Mouse (Mus musculus): ENCODE measurements at regions not wholly inside any gene's neighbourhood (a gene's known extent, or its start where the extent isn't known, plus 50 kb on each side); places are given as distances from the start of the nearest gene placed in this dataset.

DNA sequence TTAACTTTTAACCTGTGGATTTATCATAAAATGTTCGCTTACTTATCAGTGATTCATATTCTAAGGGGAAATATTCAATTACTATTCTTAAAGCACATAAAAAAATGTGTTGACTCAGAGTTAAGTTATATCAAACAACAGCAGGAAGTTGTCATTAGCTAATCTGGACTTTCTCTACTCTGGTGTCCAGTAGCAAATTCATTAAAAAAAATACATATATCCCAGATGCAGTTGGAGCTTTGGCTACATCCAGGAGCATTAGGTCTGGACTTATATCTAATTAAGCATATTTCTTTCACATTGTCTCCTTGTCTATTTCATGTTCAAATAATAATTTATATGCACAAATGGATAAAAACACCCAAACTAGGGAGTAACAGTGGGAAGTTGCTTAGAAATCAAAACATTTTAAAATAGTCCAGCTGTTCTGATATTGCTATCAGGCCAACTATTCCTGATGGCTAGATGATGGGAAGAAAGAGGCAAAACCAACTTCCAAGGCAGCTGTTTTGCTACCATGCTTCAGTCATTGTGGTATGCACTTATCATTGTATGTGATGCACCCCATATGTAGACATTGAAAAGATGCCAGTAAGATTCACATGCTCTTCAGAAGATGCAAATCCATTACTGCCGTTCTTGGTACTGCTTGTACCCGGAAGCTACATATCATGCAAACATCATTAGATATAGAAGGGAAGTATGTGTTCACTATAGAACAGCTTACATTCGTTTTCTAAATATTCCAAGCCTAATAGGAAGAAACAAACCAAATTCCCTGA lies 209.8 kb downstream of the 4933402N22Rik start:
- TF ChIP-seq EP300 (IDR thresholded peaks at IDR 0.05; ENCODE audit: low read depth) (no peak), CTCF (IDR thresholded peaks at IDR 0.05; ENCODE audit: low read depth) (no peak)
- H3K4me2 ChIP-seq (ENCODE audit: low read depth, low read length) = no peak overlapping the region
- H3K27me3 ChIP-seq (ENCODE audit: insufficient read depth, low read length) = no peaks in the 10 kb centered on the region
- 62% methylated on average over 4 of the region's 4 CpGs for WGBS (ENCODE audit: insufficient replicate concordance)
- ATAC-seq (no peak), DNase-seq (no peak)
- H3K9me3 ChIP-seq (ENCODE audit: low read length) = no peaks in the 10 kb centered on the region
- H3K4me3 ChIP-seq (ENCODE audit: low read depth, low read length) = no peak overlapping the region
- H3K27ac ChIP-seq (ENCODE audit: low read depth) = no peak overlapping the region
- H3K4me1 ChIP-seq (ENCODE audit: insufficient read depth) = no peaks in the 10 kb centered on the region
- H3K36me3 ChIP-seq (replicated peaks; ENCODE audit: insufficient read depth, low read length) = no peaks in the 10 kb centered on the region
- no peak overlapping the region for H3K9ac ChIP-seq (replicated peaks)

DNA sequence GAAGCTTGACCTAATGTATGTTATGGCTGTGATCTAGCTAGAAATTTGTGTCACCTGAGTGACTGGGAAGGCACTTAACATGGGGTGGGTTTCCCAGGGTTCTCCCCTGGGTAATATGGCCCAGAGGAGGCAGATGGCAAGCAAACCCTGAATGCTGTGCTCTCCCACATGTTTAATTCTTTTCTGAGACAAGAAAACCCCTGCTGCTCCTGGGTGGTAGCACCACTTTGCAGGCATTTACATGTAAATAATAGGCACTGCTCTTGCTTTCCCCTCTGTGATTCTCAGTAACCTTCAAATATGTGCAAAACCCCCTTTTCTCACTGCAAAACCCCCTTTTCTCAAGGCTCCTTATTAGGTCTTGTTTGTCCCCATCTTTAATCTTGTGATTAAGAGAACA lies 221.1 kb downstream of the 4933402N22Rik start:
- no peak for ATAC-seq
- H3K9ac ChIP-seq (replicated peaks) = no peak overlapping the region
- TF ChIP-seq CTCF (IDR thresholded peaks at IDR 0.05; ENCODE audit: low read depth) (no peak), EP300 (IDR thresholded peaks at IDR 0.05; ENCODE audit: low read depth) (no peak)
- H3K36me3 ChIP-seq (replicated peaks; ENCODE audit: insufficient read depth, low read length) = no peaks in the 10 kb centered on the region
- H3K9me3 ChIP-seq (ENCODE audit: low read length) = no peaks in the 10 kb centered on the region
- no peak for DNase-seq
- no peaks in the 10 kb centered on the region for H3K4me1 ChIP-seq (ENCODE audit: insufficient read depth)
- no peak overlapping the region for H3K4me2 ChIP-seq (ENCODE audit: low read depth, low read length)
- no peaks in the 10 kb centered on the region for H3K27me3 ChIP-seq (ENCODE audit: insufficient read depth, low read length)
- H3K27ac ChIP-seq (ENCODE audit: low read depth) = no peak overlapping the region
- no peak overlapping the region for H3K4me3 ChIP-seq (ENCODE audit: low read depth, low read length)

DNA sequence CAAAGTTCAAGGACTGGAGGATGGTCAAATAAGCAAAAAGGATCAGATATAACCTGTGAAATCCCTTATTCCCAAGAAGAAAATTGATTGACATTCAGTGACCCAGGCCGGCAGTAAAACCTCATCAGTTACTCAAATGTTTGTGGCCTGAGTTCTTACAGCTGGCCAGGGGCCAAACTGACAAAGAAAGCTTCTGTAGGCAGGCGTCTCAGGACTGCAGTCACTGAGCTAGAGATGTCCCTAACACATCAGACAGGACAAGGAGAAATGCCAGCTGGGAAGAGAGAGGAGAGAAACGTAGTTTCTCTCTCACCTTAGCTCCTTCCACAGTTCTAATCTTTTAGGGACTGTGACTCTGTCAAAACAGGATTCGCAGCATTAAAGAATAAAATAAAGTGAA lies 229.9 kb upstream of the Sema3d start:
- no peaks in the 10 kb centered on the region for H3K4me1 ChIP-seq (ENCODE audit: insufficient read depth)
- H3K27ac ChIP-seq (ENCODE audit: low read depth) = no peak overlapping the region
- no peak for ATAC-seq
- H3K4me3 ChIP-seq (ENCODE audit: low read depth, low read length) = no peak overlapping the region
- H3K4me2 ChIP-seq (ENCODE audit: low read depth, low read length) = no peak overlapping the region
- DNase-seq = no peak
- no peaks in the 10 kb centered on the region for H3K9me3 ChIP-seq (ENCODE audit: low read length)
- WGBS (ENCODE audit: insufficient replicate concordance) = 53% methylated on average over 4 of the region's 4 CpGs
- H3K36me3 ChIP-seq (replicated peaks; ENCODE audit: insufficient read depth, low read length) = no peaks in the 10 kb centered on the region
- no peaks in the 10 kb centered on the region for H3K27me3 ChIP-seq (ENCODE audit: insufficient read depth, low read length)
- TF ChIP-seq CTCF (IDR thresholded peaks at IDR 0.05; ENCODE audit: low read depth) (no peak), EP300 (IDR thresholded peaks at IDR 0.05; ENCODE audit: low read depth) (no peak)
- H3K9ac ChIP-seq (replicated peaks) = no peak overlapping the region

GRCm38 (mm10) chr5:12154551-12155091 lies 228.6 kb upstream of the Sema3d start:
- no peak overlapping the region for H3K4me2 ChIP-seq (ENCODE audit: low read depth, low read length)
- no peaks in the 10 kb centered on the region for H3K4me1 ChIP-seq (ENCODE audit: insufficient read depth)
- no peak overlapping the region for H3K4me3 ChIP-seq (ENCODE audit: low read depth, low read length)
- ATAC-seq (no peak), DNase-seq (no peak)
- no peak overlapping the region for H3K9ac ChIP-seq (replicated peaks)
- no peaks in the 10 kb centered on the region for H3K36me3 ChIP-seq (replicated peaks; ENCODE audit: insufficient read depth, low read length)
- H3K27me3 ChIP-seq (ENCODE audit: insufficient read depth, low read length) = no peaks in the 10 kb centered on the region
- H3K27ac ChIP-seq (ENCODE audit: low read depth) = no peak overlapping the region
- WGBS (ENCODE audit: insufficient replicate concordance) = 44% methylated on average over 3 of the region's 3 CpGs
- H3K9me3 ChIP-seq (ENCODE audit: low read length) = no peaks in the 10 kb centered on the region
- TF ChIP-seq CTCF (IDR thresholded peaks at IDR 0.05; ENCODE audit: low read depth) (no peak), EP300 (IDR thresholded peaks at IDR 0.05; ENCODE audit: low read depth) (no peak)

- Histone ChIP-seq H3K27ac (ENCODE audit: low read depth) (no peak overlapping the region), H3K9me3 (ENCODE audit: low read length) (no peaks in the 10 kb centered on the region), H3K4me3 (ENCODE audit: low read depth, low read length) (no peak overlapping the region), H3K9ac (replicated peaks) (no peak overlapping the region), H3K36me3 (replicated peaks; ENCODE audit: insufficient read depth, low read length) (no peaks in the 10 kb centered on the region), H3K4me1 (ENCODE audit: insufficient read depth) (no peaks in the 10 kb centered on the region), H3K4me2 (ENCODE audit: low read depth, low read length) (no peak overlapping the region), H3K27me3 (ENCODE audit: insufficient read depth, low read length) (no peaks in the 10 kb centered on the region)
- WGBS (ENCODE audit: insufficient replicate concordance) = 63% methylated on average over 1 of the region's 1 CpGs
- DNase-seq (no peak), ATAC-seq (no peak)
- TF ChIP-seq CTCF (IDR thresholded peaks at IDR 0.05; ENCODE audit: low read depth) = no peak
- TF ChIP-seq EP300 (IDR thresholded peaks at IDR 0.05; ENCODE audit: low read depth) = no peak
These were observed 191.5 kb upstream of the Sema3d start for GRCm38 (mm10) chr5:12191681-12192080.

DNA sequence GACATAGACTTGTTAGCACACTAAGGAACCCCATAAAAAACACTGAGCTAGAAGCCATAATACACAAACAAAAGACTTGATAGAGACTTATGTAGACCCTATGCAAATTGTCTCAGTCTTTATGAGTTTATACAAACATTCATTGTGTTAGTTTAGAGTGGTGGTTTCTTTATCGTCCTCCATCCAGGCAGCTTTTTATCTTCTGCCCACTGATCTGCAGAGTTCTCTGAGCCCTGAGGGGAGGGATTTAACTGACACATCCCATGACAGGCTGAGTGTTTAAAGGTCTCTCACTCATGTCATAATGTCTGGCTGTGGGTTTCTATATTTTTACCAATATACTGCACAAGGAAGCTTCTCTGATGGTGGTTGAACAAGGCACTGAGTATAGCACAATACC lies 175.7 kb upstream of the Sema3d start:
- no peak overlapping the region for H3K4me2 ChIP-seq (ENCODE audit: low read depth, low read length)
- no peaks in the 10 kb centered on the region for H3K9me3 ChIP-seq (ENCODE audit: low read length)
- no peaks in the 10 kb centered on the region for H3K36me3 ChIP-seq (replicated peaks; ENCODE audit: insufficient read depth, low read length)
- DNase-seq (no peak), ATAC-seq (no peak)
- no peaks in the 10 kb centered on the region for H3K27me3 ChIP-seq (ENCODE audit: insufficient read depth, low read length)
- WGBS (ENCODE audit: insufficient replicate concordance) = 59% methylated on average over 1 of the region's 1 CpGs
- H3K4me3 ChIP-seq (ENCODE audit: low read depth, low read length) = no peak overlapping the region
- no peak overlapping the region for H3K9ac ChIP-seq (replicated peaks)
- no peak for TF ChIP-seq EP300 (IDR thresholded peaks at IDR 0.05; ENCODE audit: low read depth)
- no peak for TF ChIP-seq CTCF (IDR thresholded peaks at IDR 0.05; ENCODE audit: low read depth)
- no peak overlapping the region for H3K27ac ChIP-seq (ENCODE audit: low read depth)
- H3K4me1 ChIP-seq (ENCODE audit: insufficient read depth) = no peaks in the 10 kb centered on the region

All from liver, postnatal 0 days (tissue).